Comparison of ENCODE assay signal across 13 mouse cellular contexts in genomic region chr5:126238071-126238470, GRCm38 (mm10).
DNase-seq lines count a peak whose midpoint lies in the region; ATAC-seq and TF ChIP-seq lines count a peak whose summit lies in the region.
"Had no signal": no experiment of that assay in that cellular context is flagged by ENCODE, and none has a peak within 500 bp of the region (broad histone marks: within the 10 kb centered on the region; RNA-seq: fewer than 3 reads in every experiment).

No protein-coding gene starts in this region.

- no peak overlapping the region; the same call in 1 of the 2 replicates for H3K27ac ChIP-seq in forebrain, postnatal 0 days (ENCODE audit: low read depth, low read length)
- H3K27ac ChIP-seq in forebrain, embryonic 12.5 days: no peak overlapping the region
- H3K27ac ChIP-seq in kidney, embryonic 16.5 days (ENCODE audit: low read length): no peak overlapping the region
- H3K27ac ChIP-seq: embryonic facial prominence, embryonic 13.5 days; midbrain, embryonic 15.5 days had no signal

- H3K27me3 ChIP-seq in forebrain, postnatal 0 days (ENCODE audit: insufficient read depth, low read length): no peaks in the 10 kb centered on the region
- H3K27me3 ChIP-seq in forebrain, embryonic 12.5 days: no peaks in the 10 kb centered on the region
- no peaks in the 10 kb centered on the region for H3K27me3 ChIP-seq in kidney, embryonic 16.5 days (ENCODE audit: insufficient read depth, low read length)
- H3K27me3 ChIP-seq: embryonic facial prominence, embryonic 13.5 days; midbrain, embryonic 15.5 days had no signal

- no peaks in the 10 kb centered on the region for H3K9me3 ChIP-seq in forebrain, postnatal 0 days (ENCODE audit: low read length)
- no peaks in the 10 kb centered on the region for H3K9me3 ChIP-seq in forebrain, embryonic 12.5 days
- no peaks in the 10 kb centered on the region for H3K9me3 ChIP-seq in kidney, embryonic 16.5 days (ENCODE audit: low read length)
- H3K9me3 ChIP-seq: embryonic facial prominence, embryonic 13.5 days; midbrain, embryonic 15.5 days had no signal

- DNase-seq in adrenal gland, adult 2 months: peak; percentile 8
- DNase-seq in adrenal gland, postnatal 4 days (ENCODE audit: low spot score in 2 of 2): no peak
- DNase-seq in forebrain, postnatal 0 days: peak; percentile 75
- peak; percentile 74 to 78 for DNase-seq in layer of hippocampus, adult 8-10 months (ENCODE audit: low spot score in 2 of 2)
- DNase-seq in right cerebral cortex, adult 2 months (ENCODE audit: low spot score in 2 of 2): peak; percentile 26 to 46
- no peak for DNase-seq in spleen, adult 12 weeks (ENCODE audit: low spot score)
- DNase-seq: kidney, postnatal 36 days; lung, postnatal 10 days had no signal

- 35% methylated on average over 3 of the region's 3 CpGs for WGBS in forebrain, postnatal 0 days
- WGBS in forebrain, embryonic 12.5 days: 73% methylated on average over 3 of the region's 3 CpGs
- WGBS in kidney, embryonic 16.5 days: 74% methylated on average over 3 of the region's 3 CpGs

- no peak overlapping the region for H3K9ac ChIP-seq in forebrain, postnatal 0 days
- no peak overlapping the region for H3K9ac ChIP-seq in forebrain, embryonic 12.5 days
- H3K9ac ChIP-seq in kidney, embryonic 16.5 days (replicated peaks; ENCODE audit: low read length): no peak overlapping the region
- H3K9ac ChIP-seq: embryonic facial prominence, embryonic 13.5 days; midbrain, embryonic 15.5 days had no signal

- no peak overlapping the region for H3K4me3 ChIP-seq in forebrain, postnatal 0 days (ENCODE audit: low read depth, low read length)
- H3K4me3 ChIP-seq in forebrain, embryonic 12.5 days (replicated peaks): no peak overlapping the region
- H3K4me3 ChIP-seq in kidney, embryonic 16.5 days (ENCODE audit: low read length): no peak overlapping the region
- H3K4me3 ChIP-seq: embryonic facial prominence, embryonic 13.5 days; midbrain, embryonic 15.5 days had no signal

- no peaks in the 10 kb centered on the region for H3K4me1 ChIP-seq in forebrain, postnatal 0 days (ENCODE audit: insufficient read depth)
- no peaks in the 10 kb centered on the region for H3K4me1 ChIP-seq in forebrain, embryonic 12.5 days
- no peaks in the 10 kb centered on the region for H3K4me1 ChIP-seq in kidney, embryonic 16.5 days (ENCODE audit: insufficient read depth, low read length)
- H3K4me1 ChIP-seq: embryonic facial prominence, embryonic 13.5 days; midbrain, embryonic 15.5 days had no signal

- no peak for ATAC-seq in forebrain, postnatal 0 days
- ATAC-seq in forebrain, embryonic 12.5 days (ENCODE audit: low FRiP score): no peak
- ATAC-seq in kidney, embryonic 16.5 days (ENCODE audit: low FRiP score, low TSS enrichment): no peak
- ATAC-seq: intestine, embryonic 16.5 days; midbrain, embryonic 15.5 days had no signal

- no peak overlapping the region for H3K4me2 ChIP-seq in forebrain, postnatal 0 days (ENCODE audit: low read depth)
- no peak overlapping the region for H3K4me2 ChIP-seq in forebrain, embryonic 12.5 days
- no peak overlapping the region for H3K4me2 ChIP-seq in kidney, embryonic 16.5 days (replicated peaks; ENCODE audit: low read depth, low read length)
- H3K4me2 ChIP-seq: embryonic facial prominence, embryonic 13.5 days; midbrain, embryonic 15.5 days had no signal

- no peak for TF ChIP-seq CTCF in forebrain, postnatal 0 days (IDR thresholded peaks at IDR 0.05; ENCODE audit: low read depth)

- H3K36me3 ChIP-seq in forebrain, postnatal 0 days (ENCODE audit: insufficient read depth): no peaks in the 10 kb centered on the region
- no peaks in the 10 kb centered on the region for H3K36me3 ChIP-seq in forebrain, embryonic 12.5 days (replicated peaks)
- no peaks in the 10 kb centered on the region for H3K36me3 ChIP-seq in kidney, embryonic 16.5 days (ENCODE audit: insufficient read depth, low read length)
- H3K36me3 ChIP-seq: embryonic facial prominence, embryonic 13.5 days; midbrain, embryonic 15.5 days had no signal

Comparison
In these comparisons a context has a peak if more than half of its experiments do, and no peak if none do; other contexts are left out.
1. DNase-seq: peak in adrenal gland, adult 2 months (single experiment), forebrain, postnatal 0 days (single experiment), layer of hippocampus, adult 8-10 months (2 of 2) and right cerebral cortex, adult 2 months (2 of 2); none in adrenal gland, postnatal 4 days (0 of 2) and spleen, adult 12 weeks (single experiment).